Mouse (Mus musculus) stomach, postnatal 0 days (tissue): Measurements from ENCODE around the gene Gsx1. TPM values are rescaled to one million over a fixed set of nuclear protein-coding genes. Genes with fewer than 3 reads are reported as not detected.

Source experiments
- ATAC-seq: fragments of 200-750 bp; cut with Nextera tagmentation; 2 replicates; pipeline ENCODE4 v1.8.0; 2017; ENCODE audit not compliant: low FRiP score, low TSS enrichment
- DNase-seq: peaks from one replicate; pipeline ENCODE4 v3.0.0-alpha.2; 2016; ENCODE audit warnings: low spot score
- H3K27ac ChIP-seq: fragments of 300-500 bp; sonication (generic); replicated peaks from 2 replicates; pipeline ENCODE4 v1.5.1; 2014; ENCODE audit warnings: mild to moderate bottlenecking, control low read depth
- H3K27me3 ChIP-seq: fragments of 300-500 bp; sonication (generic); 2 replicates; pipeline ENCODE4 v1.6.1; 2014; ENCODE audit warnings: low read length; ENCODE audit not compliant: control insufficient read depth, insufficient read depth
- H3K36me3 ChIP-seq: fragments of 300-500 bp; sonication (generic); 2 replicates; pipeline ENCODE4 v1.6.1; 2014; ENCODE audit warnings: low read length, mixed read lengths; ENCODE audit not compliant: control insufficient read depth, insufficient read depth
- H3K4me1 ChIP-seq: fragments of 300-500 bp; sonication (generic); replicated peaks from 2 replicates; pipeline ENCODE4 v1.6.1; 2014; ENCODE audit warnings: antibody characterized with exemption; ENCODE audit not compliant: control insufficient read depth, insufficient read depth
- H3K4me2 ChIP-seq: fragments of 300-500 bp; sonication (generic); replicated peaks from 2 replicates; pipeline ENCODE4 v1.6.1; 2014; ENCODE audit warnings: low read depth, mild to moderate bottlenecking, control low read depth, moderate library complexity
- H3K4me3 ChIP-seq: fragments of 300-500 bp; sonication (generic); 2 replicates; pipeline ENCODE4 v1.5.1; 2014; ENCODE audit warnings: low read depth, low read length, control low read depth
- H3K9ac ChIP-seq: fragments of 300-500 bp; sonication (generic); 2 replicates; pipeline ENCODE4 v1.6.1; 2014; ENCODE audit warnings: mild to moderate bottlenecking, low read length, control low read depth, mixed read lengths
- H3K9me3 ChIP-seq: fragments of 300-500 bp; sonication (generic); 2 replicates; pipeline ENCODE4 v1.6.1; 2016; ENCODE audit warnings: low read length; ENCODE audit not compliant: control insufficient read depth
- CTCF ChIP-seq: IDR thresholded peaks from 2 replicates; pipeline ENCODE4 v1.5.1; 2016; ENCODE audit warnings: antibody characterized with exemption, low read depth, mild to moderate bottlenecking, moderate library complexity
- EP300 ChIP-seq: optimal IDR thresholded peaks from 2 replicates; pipeline ENCODE3; 2016; ENCODE audit warnings: antibody characterized with exemption
- WGBS: fragments of 180-500 bp; shearing (Covaris S2); extraction: QIAGEN DNeasy Blood & Tissue Kit; methylation state at CpG from one replicate; pipeline ENCODE4 v1.1.7; 2014; 5-methylcytosine and 5-hydroxymethylcytosine counted together
- polyA plus RNA-seq: library from polyadenylated mRNA; unstranded; fragments of >200 nt; fragmentation: Nextera tagmentation; extraction: Ambion mirVana; gene quantifications from 2 replicates; pipeline ENCODE4 v1.2.1, GENCODE M21; 2015

Gsx1 gene
- polyA plus RNA-seq, 1 experiment from 2014 or later, result not detected

- no peaks in the 10 kb centered on the region for H3K4me1 ChIP-seq
- H3K36me3 ChIP-seq, result no peaks in the 10 kb centered on the region
- no peak overlapping the region for H3K9ac ChIP-seq
- 0 out of 2 replicates have a peak overlapping the region, but pooled peaks have one; percentile 23 for H3K4me2 ChIP-seq
- peaks cover 7% of the 10 kb centered on the region; the same call in 1 of the 2 replicates for H3K27me3 ChIP-seq
- DNase-seq, result peak; percentile 86
- TF ChIP-seq EP300 (no peak), CTCF (peak; percentile 91)
- no peak overlapping the region for H3K27ac ChIP-seq
- ATAC-seq, result peak; percentile 63
- WGBS, result 12% methylated on average over 25 of the region's 25 CpGs
- no peaks in the 10 kb centered on the region for H3K9me3 ChIP-seq
- H3K4me3 ChIP-seq, result no peak overlapping the region
These were observed 39.0 kb downstream of the Gsx1 start for GRCm38 (mm10) chr5:147227354-147228112.

GRCm38 (mm10) chr5:147235406-147236309 is 47.2 kb downstream of the Gsx1 start:
- ATAC-seq, result peak; percentile 91
- no peaks in the 10 kb centered on the region for H3K4me1 ChIP-seq

More at GRCm38 (mm10) chr5:147235406-147236309, 47.2 kb downstream of the Gsx1 start:
- no peaks in the 10 kb centered on the region for H3K9me3 ChIP-seq
- no peak overlapping the region for H3K4me2 ChIP-seq
- TF ChIP-seq EP300, result no peak
- TF ChIP-seq CTCF, result no peak
- DNase-seq, result peak; percentile 60
- no peaks in the 10 kb centered on the region for H3K36me3 ChIP-seq
- no peaks in the 10 kb centered on the region for H3K27me3 ChIP-seq
- H3K27ac ChIP-seq, result peak overlapping the region; percentile 50; the same call in 1 of the 2 replicates
- no peak overlapping the region for H3K4me3 ChIP-seq
- no peak overlapping the region for H3K9ac ChIP-seq
- 43% methylated on average over 21 of the region's 21 CpGs for WGBS

Other genes starting within 250 kb of the Gsx1 start
- 67.9 and 70.4 TPM in 2 replicates for gene Gtf3a, start 240.0 kb upstream of the Gsx1 start, polyA plus RNA-seq
- 21.0 and 25.0 TPM in 2 replicates for gene Mtif3, start 224.9 kb upstream of the Gsx1 start, polyA plus RNA-seq
- 9.3 and 10.8 TPM in 2 replicates for gene Lnx2, start 112.1 kb upstream of the Gsx1 start, polyA plus RNA-seq
- 150 TPM in 2 replicates for gene Polr1d, start 111.6 kb upstream of the Gsx1 start, polyA plus RNA-seq
- gene Pdx1, start 81.3 kb downstream of the Gsx1 start, polyA plus RNA-seq, result 3.0 and 3.6 TPM in 2 replicates
- gene Cdx2, start 118.6 kb downstream of the Gsx1 start, polyA plus RNA-seq, result 0.05 and 0.06 TPM in 2 replicates
- gene Urad, start 133.7 kb downstream of the Gsx1 start, polyA plus RNA-seq, result not detected in 2 replicates
- 0.10 and 0.15 TPM in 2 replicates for gene Flt3, start 211.8 kb downstream of the Gsx1 start, polyA plus RNA-seq
- 38.4 and 44.4 TPM in 2 replicates for gene Pan3, start 241.5 kb downstream of the Gsx1 start, polyA plus RNA-seq